Mouse (Mus musculus) subcutaneous adipose tissue, adult 2 months (tissue): ENCODE results near the gene Dot1l. TPM values are rescaled to one million over a fixed set of nuclear protein-coding genes. Genes with fewer than 3 reads are reported as not detected.

Source experiments
- polyA plus RNA-seq: library from polyadenylated mRNA; depleted of rRNA; stranded (reverse); fragments of >200 nt; gene quantifications from 2 replicates; pipeline ENCODE4 v1.2.3, GENCODE M21; 2012; ENCODE audit warnings: low replicate concordance; rRNA removed

The Dot1l gene
- polyA plus RNA-seq = 17.0 and 39.8 TPM in 2 replicates

DNA sequence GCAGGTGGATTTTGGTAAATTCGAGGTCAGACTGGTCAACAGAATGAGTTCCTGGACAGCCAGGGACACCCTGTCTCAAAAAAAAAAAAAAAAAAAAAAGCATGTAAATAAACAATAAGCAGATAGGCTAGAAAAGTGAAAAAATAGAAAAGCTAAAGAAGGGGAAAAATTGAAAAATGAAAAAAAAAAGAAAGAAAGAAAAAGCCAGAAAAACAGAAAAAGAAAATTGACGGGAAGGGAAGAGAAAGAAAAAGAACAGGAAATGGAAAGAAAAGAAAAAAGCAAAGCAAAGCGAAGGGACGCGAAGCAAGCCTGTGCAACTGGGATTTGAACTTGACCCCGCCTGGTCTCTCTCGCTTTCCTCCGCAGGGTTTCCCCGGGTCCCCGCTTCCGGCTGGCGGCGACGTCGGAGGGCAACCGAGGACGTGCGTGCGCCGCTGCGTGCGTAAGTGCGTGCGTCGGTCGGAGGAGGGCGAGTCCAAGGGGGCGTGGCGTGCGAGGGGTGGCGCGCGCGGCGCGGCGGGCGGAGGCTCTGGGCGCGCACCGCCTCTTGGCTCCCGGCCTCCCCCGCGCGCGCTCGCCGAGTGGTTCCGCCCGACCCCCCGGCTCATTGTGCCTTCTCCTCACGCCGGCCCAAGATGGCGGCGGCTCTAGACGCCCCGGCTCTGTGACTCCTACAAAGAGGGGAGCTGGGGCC, at the start of gene Dot1l:
Gene Dot1l (plus strand): TSS at position 613 of the 697 bp plus-strand sequence.

GRCm38 (mm10) chr10:80742180-80742978, 12.6 kb upstream of the Dot1l start, which contains the start of gene Ap3d1:
Gene Ap3d1, minus strand, starts transcription at chr10:80742264.

DNA sequence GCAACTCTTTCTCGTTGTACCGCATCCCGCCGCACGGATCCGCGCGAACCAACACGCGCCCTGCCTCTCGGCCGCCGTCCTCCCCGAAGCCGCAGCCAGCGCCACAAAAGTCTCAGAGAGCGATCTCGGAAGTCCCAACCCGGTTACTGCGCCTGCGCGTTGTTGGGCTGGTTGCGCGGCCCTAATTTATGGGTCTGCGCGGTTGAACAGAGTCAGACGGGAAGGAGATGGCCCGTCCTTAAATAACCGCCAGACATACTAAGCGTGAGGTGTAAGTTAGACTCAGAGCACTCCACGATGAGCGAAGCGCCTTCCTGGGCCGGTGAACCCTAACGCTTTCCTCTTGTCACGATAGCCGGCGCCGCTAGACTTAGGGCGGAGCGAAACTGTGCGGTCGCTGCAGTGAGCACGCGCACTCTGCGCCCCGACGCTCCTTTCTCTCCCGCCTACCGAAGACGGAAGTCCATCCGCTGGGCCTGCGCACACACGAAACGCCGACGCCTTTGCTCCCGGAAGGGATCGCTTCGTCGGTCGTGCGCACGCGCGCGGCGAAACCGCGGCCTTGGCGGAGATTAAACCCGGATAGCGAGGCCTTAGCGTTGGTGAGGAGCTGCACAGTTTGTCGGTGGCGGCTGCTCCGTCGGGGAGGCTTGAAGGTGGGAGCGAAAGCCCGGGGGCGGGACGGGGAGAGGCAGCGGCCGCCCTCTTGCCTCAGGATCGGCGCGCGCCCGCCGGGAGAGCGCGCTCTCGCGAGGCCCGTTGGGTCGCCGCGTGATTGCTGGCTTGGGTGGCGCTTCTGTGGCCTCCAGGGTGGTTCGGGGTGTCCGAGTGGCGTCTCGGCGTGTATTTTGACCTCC, 43.4 kb downstream of the Dot1l start, which contains the start of the genes Sf3a2 and Plekhj1:
Gene Sf3a2 (plus strand): TSS at position 49 of the 857 bp plus-strand sequence.
Gene Plekhj1 (minus strand): TSS at position 477 of the 857 bp plus-strand sequence.

DNA sequence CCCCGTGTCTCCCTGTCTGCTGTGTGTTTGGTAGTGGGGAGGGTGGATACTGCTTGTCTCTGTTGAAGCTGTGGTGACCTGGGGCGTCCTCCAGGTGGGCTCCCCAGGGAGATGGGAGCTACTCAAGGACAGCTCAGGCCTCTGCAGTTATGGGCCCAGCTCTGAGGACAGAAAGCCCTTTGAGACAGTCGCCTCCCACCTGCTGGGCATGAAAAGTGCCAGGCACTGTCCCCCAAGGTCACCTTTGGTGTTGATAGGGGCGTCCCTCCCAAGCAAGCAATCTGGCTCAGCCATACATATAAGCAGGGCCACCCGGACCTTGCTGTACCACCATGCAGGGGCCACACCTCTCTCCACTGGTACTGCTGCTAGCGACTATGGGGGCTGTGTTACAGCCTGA, 49.9 kb downstream of the Dot1l start, which contains the start of gene Amh:
Gene Amh (plus strand): TSS at position 328 of the 400 bp plus-strand sequence.

GRCm38 (mm10) chr10:80813366-80813765, 58.4 kb downstream of the Dot1l start, which contains the start of gene Jsrp1:
Gene Jsrp1, minus strand, starts transcription at chr10:80813498.

GRCm38 (mm10) chr10:80826151-80827062, 71.4 kb downstream of the Dot1l start, which contains the start of gene Oaz1:
Gene Oaz1, plus strand, starts transcription at chr10:80826656.

GRCm38 (mm10) chr10:80843931-80844547, 89.0 kb downstream of the Dot1l start, which contains the start of gene Lingo3:
Gene Lingo3, minus strand, starts transcription at chr10:80844039.

Other genes with a start within 250 kb of the Dot1l start
- 0.03 and 0.06 TPM in 2 replicates for gene Atp8b3, start 216.1 kb upstream of the Dot1l start, polyA plus RNA-seq
- gene Rexo1, start 193.6 kb upstream of the Dot1l start, polyA plus RNA-seq = 36.1 and 53.1 TPM in 2 replicates
- 13.1 and 28.3 TPM in 2 replicates for gene Klf16, start 177.9 kb upstream of the Dot1l start, polyA plus RNA-seq
- 199 and 204 TPM in 2 replicates for gene Abhd17a, start 164.9 kb upstream of the Dot1l start, polyA plus RNA-seq
- 107 and 129 TPM in 2 replicates for gene Scamp4, start 152.3 kb upstream of the Dot1l start, polyA plus RNA-seq
- 9.4 and 12.8 TPM in 2 replicates for gene Adat3, start 152.3 kb upstream of the Dot1l start, polyA plus RNA-seq
- gene Gm49322, start 149.2 kb upstream of the Dot1l start, polyA plus RNA-seq = 1.6 and 3.7 TPM in 2 replicates
- gene Csnk1g2, start 132.4 kb upstream of the Dot1l start, polyA plus RNA-seq = 183 and 235 TPM in 2 replicates
- gene Btbd2, start 98.1 kb upstream of the Dot1l start, polyA plus RNA-seq = 80.1 and 107 TPM in 2 replicates
- 507 and 1,079 TPM in 2 replicates for gene Mknk2, start 77.1 kb upstream of the Dot1l start, polyA plus RNA-seq
- gene Mob3a, start 53.2 kb upstream of the Dot1l start, polyA plus RNA-seq = 43.3 and 51.8 TPM in 2 replicates
- 61.1 and 73.0 TPM in 2 replicates for gene Izumo4, start 53.0 kb upstream of the Dot1l start, polyA plus RNA-seq
- gene Ap3d1, start 12.9 kb upstream of the Dot1l start, polyA plus RNA-seq = 155 and 208 TPM in 2 replicates
- gene Sf3a2, start 43.0 kb downstream of the Dot1l start, polyA plus RNA-seq = 24.0 and 43.6 TPM in 2 replicates
- 44.8 and 76.1 TPM in 2 replicates for gene Plekhj1, start 43.4 kb downstream of the Dot1l start, polyA plus RNA-seq
- gene Amh, start 50.0 kb downstream of the Dot1l start, polyA plus RNA-seq = 0.44 and 0.53 TPM in 2 replicates
- gene Jsrp1, start 58.3 kb downstream of the Dot1l start, polyA plus RNA-seq = 0.21 and 0.96 TPM in 2 replicates
- 919 and 1,058 TPM in 2 replicates for gene Oaz1, start 71.5 kb downstream of the Dot1l start, polyA plus RNA-seq
- 0.03 TPM in 1 of 2 replicates, not detected in the other for gene Lingo3, start 88.8 kb downstream of the Dot1l start, polyA plus RNA-seq
- 86.7 and 136 TPM in 2 replicates for gene Lsm7, start 100.0 kb downstream of the Dot1l start, polyA plus RNA-seq
- gene Sppl2b, start 100.1 kb downstream of the Dot1l start, polyA plus RNA-seq = 62.5 and 116 TPM in 2 replicates
- gene Tmprss9, start 116.6 kb downstream of the Dot1l start, polyA plus RNA-seq = 0.07 and 0.36 TPM in 2 replicates
- 179 and 198 TPM in 2 replicates for gene Timm13, start 145.8 kb downstream of the Dot1l start, polyA plus RNA-seq
- gene Lmnb2, start 163.0 kb downstream of the Dot1l start, polyA plus RNA-seq = 7.3 and 23.8 TPM in 2 replicates
- 18.0 and 22.1 TPM in 2 replicates for gene Gadd45b, start 174.9 kb downstream of the Dot1l start, polyA plus RNA-seq